Mouse (Mus musculus) hindbrain, embryonic 16.5 days (tissue): ENCODE results near the gene Fcgr3. TPM values are rescaled to one million over a fixed set of nuclear protein-coding genes. Genes with fewer than 3 reads are reported as not detected.

ENCODE experiments used
- ATAC-seq: fragments of 200-750 bp; cut with Nextera tagmentation; 2 replicates; pipeline ENCODE4 v1.8.0; 2017; ENCODE audit warnings: moderate TSS enrichment, moderate library complexity
- H3K27ac ChIP-seq: fragments of 300-500 bp; sonication (generic); 2 replicates; pipeline ENCODE4 v1.5.1; 2014; ENCODE audit warnings: low read depth, mild to moderate bottlenecking, control low read depth, low read length, moderate library complexity
- H3K27me3 ChIP-seq: fragments of 300-500 bp; sonication (generic); replicated peaks from 2 replicates; pipeline ENCODE4 v1.6.1; 2014; ENCODE audit warnings: low read length; ENCODE audit not compliant: control insufficient read depth, insufficient read depth
- H3K36me3 ChIP-seq: fragments of 300-500 bp; sonication (generic); 2 replicates; pipeline ENCODE4 v1.6.1; 2014; ENCODE audit warnings: mild to moderate bottlenecking, low read length, moderate library complexity, mixed read lengths; ENCODE audit not compliant: control insufficient read depth, insufficient read depth
- H3K4me1 ChIP-seq: fragments of 300-500 bp; sonication (generic); 2 replicates; pipeline ENCODE4 v1.6.1; 2014; ENCODE audit warnings: low read depth, low read length; ENCODE audit not compliant: control insufficient read depth, insufficient read depth
- H3K4me2 ChIP-seq: fragments of 300-500 bp; sonication (generic); 2 replicates; pipeline ENCODE4 v1.6.1; 2014; ENCODE audit warnings: mild to moderate bottlenecking, low read length, control low read depth, moderate library complexity
- H3K4me3 ChIP-seq: fragments of 300-500 bp; sonication (generic); 2 replicates; pipeline ENCODE4 v1.5.1; 2014; ENCODE audit warnings: mild to moderate bottlenecking, low read length, control low read depth, moderate library complexity
- H3K9ac ChIP-seq: fragments of 300-500 bp; sonication (generic); 2 replicates; pipeline ENCODE4 v1.6.1; 2014; ENCODE audit warnings: low read depth, mild to moderate bottlenecking, control low read depth, low read length, moderate library complexity
- H3K9me3 ChIP-seq: fragments of 300-500 bp; sonication (generic); 2 replicates; pipeline ENCODE4 v1.6.1; 2014; ENCODE audit warnings: mild to moderate bottlenecking, low read length, moderate library complexity; ENCODE audit not compliant: control insufficient read depth
- WGBS: fragments of 180-500 bp; shearing (Covaris S2); extraction: QIAGEN DNeasy Blood & Tissue Kit; methylation state at CpG from one replicate; pipeline ENCODE4 v1.1.7; 2014; 5-methylcytosine and 5-hydroxymethylcytosine counted together
- microRNA-seq: library from miRNA; unstranded; fragments of <30 nt; microRNA quantifications from one replicate; pipeline ENCODE4, GENCODE M21; 2017
- polyA plus RNA-seq: library from polyadenylated mRNA; unstranded; fragments of >200 nt; fragmentation: Nextera tagmentation; extraction: Ambion mirVana; gene quantifications from 2 replicates; pipeline ENCODE4 v1.2.1, GENCODE M21; 2015

Fcgr3 gene
- polyA plus RNA-seq, 1 experiment from 2014 or later = 9.8 TPM

GRCm38 (mm10) chr1:171016676-171017356, 47.9 kb downstream of the Fcgr3 start:
- Histone ChIP-seq H3K27me3 (no peaks in the 10 kb centered on the region), H3K4me3 (no peak overlapping the region), H3K4me2 (no peak overlapping the region), H3K9me3 (no peaks in the 10 kb centered on the region), H3K27ac (no peak overlapping the region), H3K9ac (no peak overlapping the region), H3K36me3 (no peaks in the 10 kb centered on the region), H3K4me1 (no peaks in the 10 kb centered on the region)
- ATAC-seq = no peak
- 91% methylated on average over 6 of the region's 6 CpGs for WGBS

- no peaks in the 10 kb centered on the region for H3K36me3 ChIP-seq
- no peak for ATAC-seq
- H3K9me3 ChIP-seq = no peaks in the 10 kb centered on the region
- H3K4me1 ChIP-seq = no peaks in the 10 kb centered on the region
- no peak overlapping the region for H3K4me3 ChIP-seq
- H3K4me2 ChIP-seq = no peak overlapping the region
- no peaks in the 10 kb centered on the region for H3K27me3 ChIP-seq
- H3K9ac ChIP-seq = no peak overlapping the region
- H3K27ac ChIP-seq = no peak overlapping the region
- WGBS = 81% methylated on average over 4 of the region's 4 CpGs
Measured at GRCm38 (mm10) chr1:171011733-171012132, 53.0 kb downstream of the Fcgr3 start.

GRCm38 (mm10) chr1:171006905-171007304, 57.8 kb downstream of the Fcgr3 start:
- H3K4me3 ChIP-seq = no peak overlapping the region
- WGBS = 86% methylated on average over 2 of the region's 2 CpGs
- ATAC-seq = no peak
- no peak overlapping the region for H3K4me2 ChIP-seq
- H3K4me1 ChIP-seq = no peaks in the 10 kb centered on the region
- no peak overlapping the region for H3K9ac ChIP-seq
- no peaks in the 10 kb centered on the region for H3K9me3 ChIP-seq
- no peak overlapping the region for H3K27ac ChIP-seq
- no peaks in the 10 kb centered on the region for H3K36me3 ChIP-seq
- H3K27me3 ChIP-seq = no peaks in the 10 kb centered on the region

- WGBS = 92% methylated on average over 4 of the region's 4 CpGs
- no peaks in the 10 kb centered on the region for H3K36me3 ChIP-seq
- no peak overlapping the region for H3K4me2 ChIP-seq
- no peaks in the 10 kb centered on the region for H3K9me3 ChIP-seq
- H3K9ac ChIP-seq = no peak overlapping the region
- no peaks in the 10 kb centered on the region for H3K4me1 ChIP-seq
- H3K27ac ChIP-seq = no peak overlapping the region
- no peak for ATAC-seq
- H3K4me3 ChIP-seq = no peak overlapping the region
- H3K27me3 ChIP-seq = no peaks in the 10 kb centered on the region
Measured at GRCm38 (mm10) chr1:171006335-171006734, 58.4 kb downstream of the Fcgr3 start.

DNA sequence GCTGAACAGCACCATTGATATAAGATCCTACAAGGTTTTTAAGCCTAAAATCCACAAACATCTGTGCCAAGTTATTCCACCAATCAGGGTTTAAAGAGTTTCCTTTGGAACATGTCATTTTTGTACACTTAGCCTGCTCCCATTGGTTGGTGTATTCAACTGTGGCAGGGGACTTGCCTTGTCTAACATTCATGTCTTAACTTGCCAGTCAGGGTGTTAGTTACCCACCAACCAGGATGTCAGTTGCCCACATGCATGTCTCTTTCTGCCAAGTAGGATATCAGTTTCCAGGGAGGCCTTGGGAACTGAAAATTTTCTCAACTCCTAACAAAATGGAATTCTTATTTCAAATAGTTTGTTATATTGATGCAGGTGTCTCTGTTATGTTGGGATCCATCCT, 59.1 kb downstream of the Fcgr3 start:
- Histone ChIP-seq H3K4me2 (no peak overlapping the region), H3K9me3 (no peaks in the 10 kb centered on the region), H3K27me3 (no peaks in the 10 kb centered on the region), H3K9ac (no peak overlapping the region), H3K4me1 (no peaks in the 10 kb centered on the region), H3K4me3 (no peak overlapping the region), H3K27ac (no peak overlapping the region), H3K36me3 (no peaks in the 10 kb centered on the region)
- ATAC-seq = no peak

GRCm38 (mm10) chr1:171005081-171005480, 59.7 kb downstream of the Fcgr3 start:
- no peak for ATAC-seq
- 71% methylated on average over 6 of the region's 6 CpGs for WGBS

More at GRCm38 (mm10) chr1:171005081-171005480, 59.7 kb downstream of the Fcgr3 start:
- H3K4me2 ChIP-seq = no peak overlapping the region
- H3K27me3 ChIP-seq = no peaks in the 10 kb centered on the region
- no peaks in the 10 kb centered on the region for H3K36me3 ChIP-seq
- no peak overlapping the region for H3K9ac ChIP-seq
- no peak overlapping the region for H3K4me3 ChIP-seq
- no peak overlapping the region for H3K27ac ChIP-seq
- no peaks in the 10 kb centered on the region for H3K9me3 ChIP-seq
- H3K4me1 ChIP-seq = no peaks in the 10 kb centered on the region

Small RNA genes lying within 50 kb of the gene (microRNA-seq; reads per million reads assigned to microRNA genes)
- gene Gm27552 = not detected
- gene Gm27844 = not detected
- 0.83 reads per million for gene Mir6546

Other genes starting within 250 kb of the Fcgr3 start
- 6.5 and 7.0 TPM in 2 replicates for gene Atf6, start 197.2 kb downstream of the Fcgr3 start, polyA plus RNA-seq
- 0.59 and 1.3 TPM in 2 replicates for gene Gm26620, start 179.9 kb downstream of the Fcgr3 start, polyA plus RNA-seq
- gene Dusp12, start 179.4 kb downstream of the Fcgr3 start, polyA plus RNA-seq = 44.0 and 47.0 TPM in 2 replicates
- 1.1 and 1.2 TPM in 2 replicates for gene Fcrlb, start 152.0 kb downstream of the Fcgr3 start, polyA plus RNA-seq
- not detected in 2 replicates for gene Fcrla, start 137.4 kb downstream of the Fcgr3 start, polyA plus RNA-seq
- 1.6 and 2.3 TPM in 2 replicates for gene Fcgr2b, start 88.4 kb downstream of the Fcgr3 start, polyA plus RNA-seq
- 0.20 and 0.40 TPM in 2 replicates for gene Fcgr4, start 46.0 kb downstream of the Fcgr3 start, polyA plus RNA-seq
- gene Cfap126, start 49.0 kb upstream of the Fcgr3 start, polyA plus RNA-seq = 11.6 and 11.8 TPM in 2 replicates
- 316 and 354 TPM in 2 replicates for gene Sdhc, start 85.7 kb upstream of the Fcgr3 start, polyA plus RNA-seq
- gene Mpz, start 85.8 kb upstream of the Fcgr3 start, polyA plus RNA-seq = 4.7 and 5.3 TPM in 2 replicates
- gene Pcp4l1, start 131.3 kb upstream of the Fcgr3 start, polyA plus RNA-seq = 44.7 and 48.7 TPM in 2 replicates
- gene Nr1i3, start 149.0 kb upstream of the Fcgr3 start, polyA plus RNA-seq = 0.26 and 0.73 TPM in 2 replicates
- 60.9 and 69.6 TPM in 2 replicates for gene Tomm40l, start 157.6 kb upstream of the Fcgr3 start, polyA plus RNA-seq
- 5.2 and 6.5 TPM in 2 replicates for gene Apoa2, start 160.1 kb upstream of the Fcgr3 start, polyA plus RNA-seq
- 25.5 and 25.7 TPM in 2 replicates for gene Fcer1g, start 169.4 kb upstream of the Fcgr3 start, polyA plus RNA-seq
- 6.0 and 6.6 TPM in 2 replicates for gene Adamts4, start 185.5 kb upstream of the Fcgr3 start, polyA plus RNA-seq
- gene Ndufs2, start 186.5 kb upstream of the Fcgr3 start, polyA plus RNA-seq = 262 and 280 TPM in 2 replicates
- 101 and 106 TPM in 2 replicates for gene B4galt3, start 205.4 kb upstream of the Fcgr3 start, polyA plus RNA-seq
- 42.7 and 47.9 TPM in 2 replicates for gene Ppox, start 216.3 kb upstream of the Fcgr3 start, polyA plus RNA-seq
- gene Usp21, start 223.1 kb upstream of the Fcgr3 start, polyA plus RNA-seq = 92.3 and 101 TPM in 2 replicates
- 115 and 126 TPM in 2 replicates for gene Ufc1, start 230.1 kb upstream of the Fcgr3 start, polyA plus RNA-seq